Mouse (Mus musculus) liver, embryonic 11.5 days (tissue): ENCODE results near the gene Cnppd1. TPM values are rescaled to one million over a fixed set of nuclear protein-coding genes. Genes with fewer than 3 reads are reported as not detected.
A peak's percentile ranks its signal among the peaks of the same experiment; 100 is the strongest.

Source experiments
- ATAC-seq: fragments of 200-750 bp; cut with Nextera tagmentation; replicated peaks from 2 replicates; pipeline ENCODE4 v1.8.0; 2017; ENCODE audit warnings: moderate number of reproducible peaks, mild to moderate bottlenecking, moderate TSS enrichment, moderate library complexity; ENCODE audit not compliant: low FRiP score
- DNase-seq: peaks from one replicate; pipeline ENCODE4 v3.0.0-alpha.2; 2017; ENCODE audit warnings: low spot score
- H3K27ac ChIP-seq: fragments of 300-500 bp; sonication (generic); 2 replicates; pipeline ENCODE4 v1.5.1; 2014; ENCODE audit warnings: mild to moderate bottlenecking, low read depth, low read length, control low read depth
- H3K27me3 ChIP-seq: fragments of 300-500 bp; sonication (generic); replicated peaks from 2 replicates; pipeline ENCODE4 v1.6.1; 2014; ENCODE audit warnings: low read length, mixed read lengths; ENCODE audit not compliant: control insufficient read depth, insufficient read depth
- H3K36me3 ChIP-seq: fragments of 300-500 bp; sonication (generic); 2 replicates; pipeline ENCODE4 v1.6.1; 2014; ENCODE audit warnings: mild to moderate bottlenecking, low read length, moderate library complexity, mixed read lengths; ENCODE audit not compliant: control insufficient read depth, insufficient read depth
- H3K4me1 ChIP-seq: fragments of 300-500 bp; sonication (generic); replicated peaks from 2 replicates; pipeline ENCODE4 v1.6.1; 2014; ENCODE audit warnings: low read length, mixed read lengths; ENCODE audit not compliant: control insufficient read depth, insufficient read depth
- H3K4me2 ChIP-seq: fragments of 300-500 bp; sonication (generic); 2 replicates; pipeline ENCODE4 v1.6.1; 2014; ENCODE audit warnings: mild to moderate bottlenecking, control low read depth, moderate library complexity
- H3K4me3 ChIP-seq: fragments of 300-500 bp; sonication (generic); 2 replicates; pipeline ENCODE4 v1.5.1; 2014; ENCODE audit warnings: low read depth, low read length, control low read depth
- H3K9ac ChIP-seq: fragments of 300-500 bp; sonication (generic); 2 replicates; pipeline ENCODE4 v1.6.1; 2014; ENCODE audit warnings: low read depth, low read length, control low read depth
- H3K9me3 ChIP-seq: fragments of 300-500 bp; sonication (generic); 2 replicates; pipeline ENCODE4 v1.6.1; 2016; ENCODE audit warnings: low read length, inconsistent platforms, mixed read lengths; ENCODE audit not compliant: control insufficient read depth
- WGBS: fragments of 180-500 bp; shearing (Covaris S2); extraction: QIAGEN DNeasy Blood & Tissue Kit; methylation state at CpG from one replicate; pipeline ENCODE4 v1.1.7; 2014; 5-methylcytosine and 5-hydroxymethylcytosine counted together
- polyA plus RNA-seq: library from polyadenylated mRNA; unstranded; fragments of >200 nt; fragmentation: Nextera tagmentation; extraction: Ambion mirVana; gene quantifications from 2 replicates; pipeline ENCODE4 v1.2.1, GENCODE M21; 2014

The Cnppd1 gene
- polyA plus RNA-seq, 1 experiment from 2014 or later: 68.3 TPM

GRCm38 (mm10) chr1:75181377-75181870 lies 38.9 kb upstream of the Cnppd1 start:
- no peak overlapping the region for H3K4me2 ChIP-seq
- H3K9ac ChIP-seq: no peak overlapping the region
- no peaks in the 10 kb centered on the region for H3K27me3 ChIP-seq
- no peak for DNase-seq
- ATAC-seq: no peak
- no peak overlapping the region for H3K4me3 ChIP-seq
- WGBS: 86% methylated on average over 4 of the region's 4 CpGs
- H3K27ac ChIP-seq: no peak overlapping the region
- H3K4me1 ChIP-seq: peaks cover 18% of the 10 kb centered on the region
- peaks cover 33% of the 10 kb centered on the region for H3K36me3 ChIP-seq
- no peaks in the 10 kb centered on the region for H3K9me3 ChIP-seq

GRCm38 (mm10) chr1:75180741-75181140 lies 38.2 kb upstream of the Cnppd1 start:
- peak overlapping the region; percentile 79 for H3K27ac ChIP-seq
- peak overlapping the region; percentile 98 for H3K4me2 ChIP-seq
- no peaks in the 10 kb centered on the region for H3K9me3 ChIP-seq
- H3K36me3 ChIP-seq: peaks cover 29% of the 10 kb centered on the region
- peak overlapping the region; percentile 47 for H3K9ac ChIP-seq
- WGBS: 33% methylated on average over 7 of the region's 7 CpGs
- ATAC-seq: no peak
- no peak for DNase-seq
- H3K4me3 ChIP-seq: peak overlapping the region; percentile 81
- no peaks in the 10 kb centered on the region for H3K27me3 ChIP-seq
- peaks cover 18% of the 10 kb centered on the region for H3K4me1 ChIP-seq

DNA sequence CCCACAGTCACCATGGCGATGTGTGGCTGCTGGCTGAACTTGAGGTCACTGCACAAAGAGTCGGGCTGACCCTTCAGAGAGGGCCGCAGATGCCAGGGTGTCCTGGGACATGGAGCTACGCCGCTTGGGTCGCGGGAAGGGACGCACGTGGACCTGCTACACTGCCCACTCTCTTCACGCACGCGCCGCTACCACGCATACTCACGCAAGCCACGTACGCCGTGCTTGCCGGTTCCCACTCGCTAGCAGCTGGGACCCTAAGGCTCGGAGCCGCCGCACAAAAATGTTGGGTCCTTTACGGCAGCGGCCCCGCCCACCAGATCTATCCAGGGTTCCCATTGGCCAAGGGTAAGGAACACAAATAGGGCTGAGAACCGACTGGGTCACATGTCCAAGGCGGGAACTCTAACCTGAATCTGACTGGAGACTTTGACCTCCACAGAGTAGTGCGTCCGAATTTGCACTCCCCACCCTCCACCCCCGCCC lies 37.6 kb upstream of the Cnppd1 start, which contains the start of gene Abcb6:
Gene Abcb6 (minus strand): TSS at position 288 of the 486 bp plus-strand sequence.
- H3K9me3 ChIP-seq: no peaks in the 10 kb centered on the region
- H3K4me1 ChIP-seq: peaks cover 18% of the 10 kb centered on the region
- peaks cover 30% of the 10 kb centered on the region for H3K36me3 ChIP-seq
- peak within 1 kb of the TSS; percentile 98 for H3K4me2 ChIP-seq
- no peaks in the 10 kb centered on the region for H3K27me3 ChIP-seq
- ATAC-seq (peak; percentile 87), DNase-seq (peak; percentile 88)
- peak within 1 kb of the TSS; percentile 77 for H3K9ac ChIP-seq
- peak within 1 kb of the TSS; percentile 81 for H3K4me3 ChIP-seq
- WGBS: under 1% methylated on average over 31 of the region's 31 CpGs
- peak within 1 kb of the TSS; percentile 98 for H3K27ac ChIP-seq

DNA sequence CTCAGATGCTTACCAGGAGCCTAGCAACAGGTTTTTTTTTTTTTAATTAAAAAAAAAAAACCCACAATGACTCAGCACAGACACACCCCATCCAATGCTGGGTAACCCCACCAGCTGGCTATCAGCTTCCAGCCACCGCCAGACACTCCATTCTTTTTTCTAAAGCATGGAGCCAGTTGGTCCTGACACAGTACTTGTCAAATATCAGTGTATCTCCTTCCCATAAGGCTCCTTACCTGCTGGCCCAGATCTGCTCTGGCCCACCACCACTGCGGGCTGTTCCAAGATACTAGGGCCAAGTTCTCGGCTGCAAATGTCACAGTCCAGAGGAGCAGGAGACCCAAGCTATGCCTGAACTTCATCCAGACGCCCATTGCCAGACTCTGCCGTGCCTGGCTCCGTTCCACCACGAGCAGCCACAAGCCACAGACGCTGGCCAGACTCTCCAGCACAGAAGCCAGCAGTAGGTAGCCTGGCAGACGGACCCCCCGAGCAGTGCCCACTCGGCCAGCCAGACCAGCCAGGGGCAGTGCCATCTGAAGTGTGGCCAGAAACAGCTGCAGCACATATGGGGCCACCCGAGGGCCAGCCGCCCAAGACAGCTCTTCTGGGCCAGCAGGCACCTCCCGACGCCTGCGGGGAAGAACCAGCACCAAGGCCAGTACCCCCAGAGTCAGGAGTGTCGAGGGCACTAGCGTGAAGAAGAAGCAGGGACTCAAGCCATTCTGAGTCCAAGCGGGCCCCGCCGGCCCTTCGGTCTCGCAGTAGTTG lies 37.0 kb upstream of the Cnppd1 start:
- DNase-seq: peak; percentile 62

DNA sequence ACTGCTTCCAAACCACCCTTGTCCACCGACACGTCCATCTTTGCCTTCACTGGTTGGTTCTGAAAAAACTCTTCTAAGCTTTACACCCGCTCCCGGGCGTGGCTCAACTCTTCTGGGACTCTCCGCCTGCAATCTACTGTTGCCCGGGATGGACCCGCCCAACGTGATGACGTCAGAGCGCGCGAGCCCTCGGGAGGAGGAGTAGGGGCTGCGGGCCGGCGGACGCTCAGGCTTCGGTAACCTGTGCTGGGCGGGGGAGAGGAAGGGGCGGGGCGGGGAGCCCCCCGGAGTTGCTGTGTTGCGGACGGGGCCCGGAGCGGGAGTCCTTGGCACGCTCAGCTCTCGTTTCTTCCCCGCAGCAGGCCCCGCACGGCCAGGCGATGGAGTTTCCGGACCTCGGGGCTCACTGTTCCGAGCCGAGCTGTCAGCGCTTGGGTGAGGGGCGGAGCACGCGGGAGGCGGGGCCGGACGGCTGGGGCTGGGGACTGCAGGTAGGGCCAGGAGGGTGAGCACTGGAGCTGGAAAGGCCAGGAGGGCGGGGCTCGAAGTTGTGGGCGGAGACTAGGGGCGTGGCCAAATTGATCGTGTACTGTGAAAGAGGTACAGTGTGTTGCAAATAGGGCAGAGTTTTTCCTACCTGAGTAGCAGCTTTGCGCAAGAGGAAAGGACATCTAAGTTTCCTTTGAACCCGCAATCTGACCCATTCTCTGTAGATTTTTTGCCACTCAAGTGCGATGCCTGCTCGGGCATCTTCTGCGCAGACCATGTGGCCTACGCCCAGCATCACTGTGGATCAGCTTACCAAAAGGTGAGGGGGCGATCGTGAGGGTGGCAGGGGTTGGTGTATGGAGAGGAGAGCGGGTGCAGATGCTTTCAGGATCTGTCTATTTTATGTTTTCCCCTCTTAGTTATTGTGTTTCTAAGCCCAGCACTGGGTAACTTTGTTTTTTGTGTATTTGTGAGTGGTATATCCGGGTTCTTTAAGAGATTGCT lies 26.3 kb upstream of the Cnppd1 start, which contains the start of gene Zfand2b:
Gene Zfand2b (plus strand): TSS at position 175 of the 993 bp plus-strand sequence.
- H3K27me3 ChIP-seq: no peaks in the 10 kb centered on the region
- WGBS: 1% methylated on average over 59 of the region's 59 CpGs
- peak within 1 kb of the TSS; percentile 90 for H3K27ac ChIP-seq
- H3K4me3 ChIP-seq: peak within 1 kb of the TSS; percentile 79
- no peaks in the 10 kb centered on the region for H3K9me3 ChIP-seq
- ATAC-seq: peak; percentile 97
- peak; percentile 99 for DNase-seq
- H3K36me3 ChIP-seq: peaks cover 20% of the 10 kb centered on the region
- peak within 1 kb of the TSS; percentile 78 for H3K4me2 ChIP-seq
- peak within 1 kb of the TSS; percentile 81 for H3K9ac ChIP-seq
- peaks cover 8% of the 10 kb centered on the region for H3K4me1 ChIP-seq

More for the DNA sequence above, 37.0 kb upstream of the Cnppd1 start:
- Histone ChIP-seq H3K27ac (peak overlapping the region; percentile 98), H3K9ac (peak overlapping the region; percentile 77), H3K27me3 (no peaks in the 10 kb centered on the region), H3K4me3 (peak overlapping the region; percentile 81), H3K4me2 (peak overlapping the region; percentile 98), H3K4me1 (peaks cover 18% of the 10 kb centered on the region), H3K9me3 (no peaks in the 10 kb centered on the region), H3K36me3 (peaks cover 25% of the 10 kb centered on the region)
- 7% methylated on average over 23 of the region's 23 CpGs for WGBS
- peak; percentile 79 for ATAC-seq

DNA sequence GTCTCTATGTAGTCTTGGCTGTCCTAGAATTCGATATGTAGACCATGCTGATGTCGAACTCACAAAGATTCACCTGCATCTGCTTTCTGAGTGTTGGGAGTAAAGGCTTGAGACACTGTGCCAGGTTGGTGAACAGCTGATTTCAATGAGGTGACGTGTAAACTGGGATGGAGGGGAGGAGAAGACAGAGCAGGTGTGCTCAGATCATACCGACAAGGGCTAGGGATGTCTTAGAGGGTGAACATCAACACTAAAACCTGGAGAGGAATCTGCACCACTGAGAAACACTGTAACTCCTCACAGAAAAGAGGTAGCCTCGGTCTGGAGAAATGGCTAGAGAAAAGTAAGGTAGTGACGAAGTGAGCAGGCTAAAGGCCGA lies 25.6 kb upstream of the Cnppd1 start:
- H3K27me3 ChIP-seq: no peaks in the 10 kb centered on the region
- DNase-seq (no peak), ATAC-seq (peak; percentile 16)
- 11% methylated on average over 7 of the region's 7 CpGs for WGBS
- H3K9ac ChIP-seq: peak overlapping the region; percentile 81
- H3K9me3 ChIP-seq: peaks cover 2% of the 10 kb centered on the region; the same call in 1 of the 2 replicates
- H3K4me1 ChIP-seq: peaks cover 8% of the 10 kb centered on the region
- H3K4me2 ChIP-seq: peak overlapping the region; percentile 78
- peak overlapping the region; percentile 79 for H3K4me3 ChIP-seq
- peak overlapping the region; percentile 90 for H3K27ac ChIP-seq
- peaks cover 20% of the 10 kb centered on the region for H3K36me3 ChIP-seq

- no peak overlapping the region for H3K9ac ChIP-seq
- peak overlapping the region; percentile 34; the same call in 1 of the 2 replicates for H3K4me2 ChIP-seq
- ATAC-seq: peak; percentile 65; the same call in 1 of the 2 replicates
- H3K4me3 ChIP-seq: no peak overlapping the region
- peak overlapping the region; percentile 80 for H3K27ac ChIP-seq
- no peak for DNase-seq
- H3K36me3 ChIP-seq: no peaks in the 10 kb centered on the region
- no peaks in the 10 kb centered on the region for H3K27me3 ChIP-seq
- 52% methylated on average over 4 of the region's 4 CpGs for WGBS
- peaks cover 2% of the 10 kb centered on the region; the same call in 1 of the 2 replicates for H3K9me3 ChIP-seq
- peaks cover 7% of the 10 kb centered on the region; the same call in 1 of the 2 replicates for H3K4me1 ChIP-seq
These were observed 17.7 kb upstream of the Cnppd1 start for GRCm38 (mm10) chr1:75160256-75160617.
